Mouse (Mus musculus): ENCODE data around the gene Vwce. TPM values are rescaled to one million over a fixed set of nuclear protein-coding genes. Genes with fewer than 3 reads are reported as not detected.
A peak's percentile ranks its signal among the peaks of the same experiment; 100 is the strongest.

The Vwce gene
- 0.36 and 0.51 TPM in 2 replicates for polyA plus RNA-seq (2014; fragmentation: Nextera tagmentation; extraction: Ambion mirVana)

DNA sequence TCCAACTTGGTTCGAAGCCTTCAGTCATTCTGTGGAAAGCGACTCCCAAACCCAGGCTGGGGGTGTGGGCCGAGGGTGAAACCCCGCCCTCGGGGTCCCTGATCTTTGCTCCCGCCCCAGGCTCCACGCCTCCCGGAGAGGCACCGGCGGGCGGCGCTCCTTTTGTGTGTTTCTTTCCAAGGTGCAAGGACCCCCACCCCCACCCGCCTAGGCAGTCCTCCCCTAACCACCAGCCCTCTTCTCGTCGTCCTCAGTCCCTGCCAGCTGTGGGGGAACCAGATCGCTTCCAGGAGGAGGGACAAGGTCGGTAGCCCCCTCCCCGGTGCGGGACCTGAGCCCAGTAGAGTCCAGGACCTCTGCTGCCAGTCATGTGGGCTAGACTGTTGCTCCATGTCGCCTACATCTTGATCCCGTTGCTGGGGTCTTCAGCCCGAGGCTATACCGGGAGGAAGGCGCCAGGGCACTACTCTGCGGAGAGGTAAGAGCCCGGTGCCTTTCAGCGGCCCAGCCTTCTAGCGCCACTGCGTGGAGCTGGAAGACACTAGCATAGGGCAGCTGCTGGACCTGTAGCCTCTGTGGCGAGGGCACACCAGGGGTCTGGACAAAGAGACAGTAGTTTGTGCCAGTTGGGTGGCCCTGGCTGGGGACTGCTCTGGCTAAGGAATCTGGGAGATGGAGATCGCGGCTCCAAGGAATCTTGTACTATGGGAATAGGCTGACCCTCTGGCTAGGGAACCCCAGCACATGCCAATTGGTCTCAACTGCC lies at the start of gene Vwce:
Vwce (plus strand) TSS at position 108 of the 766 bp plus-strand sequence.
- H3K4me1 ChIP-seq (ENCODE audit: control insufficient read depth in 2 of 2, insufficient read depth in 2 of 2, low read length in 2 of 2) = peaks cover 3 to 18% of the 10 kb centered on the region in 2 experiments; a peak in 3 of 4 replicates
- H3K9me3 ChIP-seq (ENCODE audit: control insufficient read depth, low read length) = no peaks in the 10 kb centered on the region
- WGBS = 2% methylated on average over 32 of the region's 32 CpGs
- peak within 1 kb of the TSS; percentile 49 to 51 for H3K4me3 ChIP-seq (ENCODE audit: control insufficient read depth in 1 of 2, insufficient read depth in 1 of 2, low read depth in 1 of 2, low read length in 2 of 2)
- no peak within 1 kb of the TSS for H3K27ac ChIP-seq (replicated peaks in 1 of 2; ENCODE audit: control insufficient read depth in 1 of 2, insufficient read depth in 1 of 2, low read depth in 2 of 2, low read length in 2 of 2)
- H3K9ac ChIP-seq (ENCODE audit: low read length) = peak within 1 kb of the TSS; percentile 71
- ATAC-seq (ENCODE audit: insufficient number of reproducible peaks, insufficient read depth, low FRiP score, low read depth) = peak; percentile 52; the same call in 1 of the 2 replicates
- peak within 1 kb of the TSS; percentile 99 for H3K4me2 ChIP-seq (ENCODE audit: low read length)
- H3K36me3 ChIP-seq (ENCODE audit: control insufficient read depth, insufficient read depth, low read length) = peaks cover 22% of the 10 kb centered on the region
- no peaks in the 10 kb centered on the region for H3K27me3 ChIP-seq (ENCODE audit: control insufficient read depth, insufficient read depth, low read length)

DNA sequence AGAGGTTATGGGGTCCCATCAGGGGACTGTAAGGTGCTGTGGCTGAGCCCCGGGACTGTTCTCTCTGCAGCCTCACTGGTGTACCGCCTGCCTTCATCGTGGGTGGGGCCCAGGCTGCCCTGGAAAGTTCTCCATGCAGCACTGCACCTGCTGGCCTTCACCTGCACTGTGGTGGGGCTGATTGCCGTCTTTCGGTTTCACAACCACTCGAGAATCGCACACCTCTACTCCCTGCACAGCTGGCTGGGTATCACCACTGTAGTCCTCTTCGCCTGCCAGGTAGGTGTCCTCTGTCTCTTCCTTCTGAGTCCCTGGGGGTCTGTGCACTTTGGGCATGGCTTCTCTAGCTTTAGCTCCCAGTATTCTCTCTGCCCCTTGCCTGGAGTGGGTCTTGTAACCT lies 48.9 kb upstream of the Vwce start:
- Histone ChIP-seq H3K4me2 (ENCODE audit: low read length) (no peak overlapping the region), H3K9me3 (ENCODE audit: control insufficient read depth, low read length) (no peaks in the 10 kb centered on the region), H3K27ac (replicated peaks in 1 of 2; ENCODE audit: control insufficient read depth in 1 of 2, insufficient read depth in 1 of 2, low read depth in 2 of 2, low read length in 2 of 2) (no peak overlapping the region), H3K36me3 (ENCODE audit: control insufficient read depth, insufficient read depth, low read length) (peaks cover 45% of the 10 kb centered on the region), H3K27me3 (ENCODE audit: control insufficient read depth, insufficient read depth, low read length) (no peaks in the 10 kb centered on the region), H3K9ac (ENCODE audit: low read length) (no peak overlapping the region), H3K4me1 (ENCODE audit: control insufficient read depth in 2 of 2, insufficient read depth in 2 of 2, low read length in 2 of 2) (peaks cover 2 to 3% of the 10 kb centered on the region in 2 experiments; a peak in 1 of 4 replicates), H3K4me3 (ENCODE audit: control insufficient read depth in 1 of 2, insufficient read depth in 1 of 2, low read depth in 1 of 2, low read length in 2 of 2) (no peak overlapping the region)
- no peak for ATAC-seq (ENCODE audit: insufficient number of reproducible peaks, insufficient read depth, low FRiP score, low read depth)
- WGBS = 86% methylated on average over 8 of the region's 8 CpGs

DNA sequence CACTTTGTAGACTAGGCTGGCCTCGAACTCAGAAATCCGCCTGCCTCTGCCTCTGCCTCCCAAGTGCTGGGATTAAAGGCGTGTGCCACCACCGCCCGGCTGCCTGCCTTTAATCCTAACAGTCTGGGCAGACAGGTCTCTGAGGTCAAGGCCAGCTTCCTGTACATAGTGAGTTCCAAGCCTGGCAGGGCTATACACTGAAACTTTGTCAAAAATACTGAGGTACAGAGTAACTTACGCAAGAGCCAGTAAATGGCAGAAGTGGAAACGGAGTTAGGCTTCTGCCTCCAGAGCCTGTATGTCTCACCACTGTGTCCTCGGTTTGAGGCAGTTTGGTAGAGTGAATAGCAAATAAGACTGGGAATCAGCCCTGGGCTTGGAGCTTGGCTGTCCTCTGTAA lies 46.8 kb upstream of the Vwce start:
- no peak overlapping the region for H3K4me2 ChIP-seq (ENCODE audit: low read length)
- H3K9me3 ChIP-seq (ENCODE audit: control insufficient read depth, low read length) = no peaks in the 10 kb centered on the region
- H3K36me3 ChIP-seq (ENCODE audit: control insufficient read depth, insufficient read depth, low read length) = peaks cover 46% of the 10 kb centered on the region
- WGBS = 92% methylated on average over 7 of the region's 8 CpGs
- ATAC-seq (ENCODE audit: insufficient number of reproducible peaks, insufficient read depth, low FRiP score, low read depth) = no peak
- H3K27ac ChIP-seq (replicated peaks in 1 of 2; ENCODE audit: control insufficient read depth in 1 of 2, insufficient read depth in 1 of 2, low read depth in 2 of 2, low read length in 2 of 2) = no peak overlapping the region
- peaks cover 2 to 3% of the 10 kb centered on the region in 2 experiments; a peak in 1 of 4 replicates for H3K4me1 ChIP-seq (ENCODE audit: control insufficient read depth in 2 of 2, insufficient read depth in 2 of 2, low read length in 2 of 2)
- H3K9ac ChIP-seq (ENCODE audit: low read length) = no peak overlapping the region
- no peaks in the 10 kb centered on the region for H3K27me3 ChIP-seq (ENCODE audit: control insufficient read depth, insufficient read depth, low read length)
- no peak overlapping the region for H3K4me3 ChIP-seq (ENCODE audit: control insufficient read depth in 1 of 2, insufficient read depth in 1 of 2, low read depth in 1 of 2, low read length in 2 of 2)

DNA sequence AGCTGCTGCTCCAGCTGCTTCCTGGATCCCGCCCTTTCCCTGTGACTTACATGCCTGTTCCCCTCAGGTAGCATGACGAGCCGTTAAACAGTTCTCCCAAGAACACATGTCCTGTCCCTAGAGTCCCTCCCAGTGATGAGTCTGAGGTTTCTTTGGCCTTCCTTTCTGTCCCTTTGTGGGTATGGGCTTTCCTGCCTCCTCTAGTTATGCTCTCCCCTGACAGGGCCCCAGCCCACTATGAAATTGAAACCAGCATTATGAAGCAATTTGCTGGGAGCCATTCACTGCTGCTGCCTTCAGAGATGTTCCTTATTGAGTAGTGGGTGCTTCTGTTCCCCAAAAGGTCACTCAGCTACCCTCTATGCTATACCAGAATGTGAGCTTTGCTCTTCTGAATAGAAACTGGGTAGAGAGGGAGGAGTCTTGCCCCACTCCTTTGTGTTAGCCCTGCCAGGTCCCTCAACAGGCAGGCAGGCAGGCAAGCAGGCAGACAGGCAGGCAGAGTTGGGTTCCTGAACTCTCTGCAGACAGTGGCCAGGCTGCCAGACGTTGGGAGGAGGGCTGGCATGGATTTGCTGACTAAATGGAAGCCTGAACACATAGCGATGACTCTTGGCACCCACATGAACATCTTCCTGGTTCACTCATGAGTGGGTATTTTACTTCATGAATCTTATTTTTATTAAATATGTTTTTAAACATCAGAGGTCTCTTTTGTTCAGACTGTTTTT lies 44.7 kb upstream of the Vwce start:
- ATAC-seq (ENCODE audit: insufficient number of reproducible peaks, insufficient read depth, low FRiP score, low read depth) = no peak
- Histone ChIP-seq H3K4me2 (ENCODE audit: low read length) (no peak overlapping the region), H3K27ac (replicated peaks in 1 of 2; ENCODE audit: control insufficient read depth in 1 of 2, insufficient read depth in 1 of 2, low read depth in 2 of 2, low read length in 2 of 2) (no peak overlapping the region), H3K4me1 (ENCODE audit: control insufficient read depth in 2 of 2, insufficient read depth in 2 of 2, low read length in 2 of 2) (no peaks in the 10 kb centered on the region), H3K9me3 (ENCODE audit: control insufficient read depth, low read length) (no peaks in the 10 kb centered on the region), H3K4me3 (ENCODE audit: control insufficient read depth in 1 of 2, insufficient read depth in 1 of 2, low read depth in 1 of 2, low read length in 2 of 2) (no peak overlapping the region), H3K27me3 (ENCODE audit: control insufficient read depth, insufficient read depth, low read length) (no peaks in the 10 kb centered on the region), H3K36me3 (ENCODE audit: control insufficient read depth, insufficient read depth, low read length) (peaks cover 60% of the 10 kb centered on the region), H3K9ac (ENCODE audit: low read length) (no peak overlapping the region)
- 78% methylated on average over 5 of the region's 5 CpGs for WGBS

DNA sequence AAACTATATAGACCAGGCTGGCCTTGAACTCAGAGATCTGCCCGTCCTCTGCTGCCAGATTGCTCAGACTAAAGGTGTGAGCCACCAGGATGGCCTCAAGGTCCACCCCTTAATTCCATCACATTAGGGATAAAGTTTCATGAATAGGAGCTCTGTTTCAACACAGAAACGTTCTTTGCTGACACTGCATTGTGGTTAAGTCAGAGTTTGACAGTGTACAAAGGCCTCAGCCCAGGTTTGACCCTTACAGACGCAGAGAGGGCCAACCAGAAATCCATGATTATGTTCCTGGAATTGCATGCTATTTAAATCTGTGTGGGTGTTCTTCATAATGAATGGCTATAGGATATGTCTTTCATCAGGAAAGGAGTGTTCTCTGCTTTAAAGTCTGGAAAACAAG lies 43.7 kb upstream of the Vwce start:
- H3K4me3 ChIP-seq (ENCODE audit: control insufficient read depth in 1 of 2, insufficient read depth in 1 of 2, low read depth in 1 of 2, low read length in 2 of 2) = no peak overlapping the region
- no peak overlapping the region for H3K27ac ChIP-seq (replicated peaks in 1 of 2; ENCODE audit: control insufficient read depth in 1 of 2, insufficient read depth in 1 of 2, low read depth in 2 of 2, low read length in 2 of 2)
- WGBS = 75% methylated on average over 3 of the region's 3 CpGs
- no peak overlapping the region for H3K4me2 ChIP-seq (ENCODE audit: low read length)
- no peak for ATAC-seq (ENCODE audit: insufficient number of reproducible peaks, insufficient read depth, low FRiP score, low read depth)
- H3K9me3 ChIP-seq (ENCODE audit: control insufficient read depth, low read length) = no peaks in the 10 kb centered on the region
- no peaks in the 10 kb centered on the region for H3K27me3 ChIP-seq (ENCODE audit: control insufficient read depth, insufficient read depth, low read length)
- H3K36me3 ChIP-seq (ENCODE audit: control insufficient read depth, insufficient read depth, low read length) = peaks cover 66% of the 10 kb centered on the region
- H3K4me1 ChIP-seq (ENCODE audit: control insufficient read depth in 2 of 2, insufficient read depth in 2 of 2, low read length in 2 of 2) = no peaks in the 10 kb centered on the region
- H3K9ac ChIP-seq (ENCODE audit: low read length) = no peak overlapping the region

DNA sequence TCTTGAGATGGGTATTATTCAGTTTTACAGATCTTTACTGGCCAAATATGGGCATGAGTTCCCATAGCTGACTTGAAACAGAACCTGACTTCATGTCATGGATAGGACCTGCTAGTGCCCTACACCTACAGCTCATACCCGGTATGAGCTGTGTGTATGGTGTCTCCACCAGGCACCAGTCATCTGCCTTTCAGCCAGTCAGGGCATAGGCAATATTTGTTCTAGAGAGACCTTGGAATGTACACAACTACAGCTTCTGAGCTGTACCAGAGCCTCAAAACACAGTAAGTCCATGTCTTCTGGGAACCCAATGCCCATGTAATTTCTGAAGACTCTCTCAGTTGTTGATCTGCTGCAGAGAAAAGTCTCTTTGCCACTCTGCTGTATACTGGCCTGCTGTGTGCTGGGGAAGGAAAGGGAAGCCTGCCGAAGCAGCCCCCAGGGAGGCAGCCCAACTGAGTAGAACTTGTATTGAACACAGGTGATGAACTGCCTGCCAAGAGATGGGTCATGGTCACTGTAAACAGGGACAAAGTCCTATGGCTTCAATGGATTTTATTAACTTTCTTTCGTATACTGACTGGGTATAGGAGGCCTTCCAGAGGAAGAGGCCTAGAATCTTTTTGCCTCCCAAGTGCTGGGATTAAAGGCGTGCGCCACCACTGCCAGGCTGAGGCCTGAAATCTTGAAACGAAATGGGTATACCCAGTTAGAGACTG lies 42.2 kb upstream of the Vwce start:
- Histone ChIP-seq H3K9ac (ENCODE audit: low read length) (no peak overlapping the region), H3K4me1 (ENCODE audit: control insufficient read depth in 2 of 2, insufficient read depth in 2 of 2, low read length in 2 of 2) (no peaks in the 10 kb centered on the region), H3K4me3 (ENCODE audit: control insufficient read depth in 1 of 2, insufficient read depth in 1 of 2, low read depth in 1 of 2, low read length in 2 of 2) (no peak overlapping the region), H3K27ac (replicated peaks in 1 of 2; ENCODE audit: control insufficient read depth in 1 of 2, insufficient read depth in 1 of 2, low read depth in 2 of 2, low read length in 2 of 2) (no peak overlapping the region), H3K36me3 (ENCODE audit: control insufficient read depth, insufficient read depth, low read length) (peaks cover 71% of the 10 kb centered on the region), H3K9me3 (ENCODE audit: control insufficient read depth, low read length) (no peaks in the 10 kb centered on the region), H3K4me2 (ENCODE audit: low read length) (no peak overlapping the region), H3K27me3 (ENCODE audit: control insufficient read depth, insufficient read depth, low read length) (no peaks in the 10 kb centered on the region)
- 88% methylated on average over 6 of the region's 6 CpGs for WGBS
- no peak for ATAC-seq (ENCODE audit: insufficient number of reproducible peaks, insufficient read depth, low FRiP score, low read depth)

DNA sequence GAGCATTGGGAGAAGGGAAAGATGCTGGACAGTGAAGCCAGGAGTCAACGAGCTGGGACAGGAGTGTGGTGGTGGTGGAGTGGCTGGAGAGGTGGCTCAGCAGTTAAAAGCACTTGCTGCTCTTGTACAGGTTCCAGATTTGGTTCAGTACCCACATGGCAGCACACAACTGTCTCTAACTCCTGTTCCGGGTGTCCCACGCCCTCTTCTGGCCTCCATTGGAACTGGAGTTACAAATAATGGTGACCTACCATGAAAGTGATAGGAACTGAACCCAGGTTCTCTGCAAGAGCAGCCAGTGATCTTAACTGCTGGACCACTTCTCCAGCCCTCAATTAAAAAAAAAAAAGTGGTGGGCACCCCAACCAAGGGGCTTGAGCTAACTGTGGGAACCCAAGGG lies 35.8 kb upstream of the Vwce start:
- no peaks in the 10 kb centered on the region for H3K9me3 ChIP-seq (ENCODE audit: control insufficient read depth, low read length)
- 40% methylated on average over 3 of the region's 3 CpGs for WGBS
- no peaks in the 10 kb centered on the region for H3K27me3 ChIP-seq (ENCODE audit: control insufficient read depth, insufficient read depth, low read length)
- no peak overlapping the region for H3K9ac ChIP-seq (ENCODE audit: low read length)
- no peak overlapping the region for H3K4me2 ChIP-seq (ENCODE audit: low read length)
- ATAC-seq (ENCODE audit: insufficient number of reproducible peaks, insufficient read depth, low FRiP score, low read depth) = no peak
- H3K27ac ChIP-seq (replicated peaks in 1 of 2; ENCODE audit: control insufficient read depth in 1 of 2, insufficient read depth in 1 of 2, low read depth in 2 of 2, low read length in 2 of 2) = no peak overlapping the region
- peaks cover 32% of the 10 kb centered on the region; the same call in 1 of the 2 replicates for H3K36me3 ChIP-seq (ENCODE audit: control insufficient read depth, insufficient read depth, low read length)
- H3K4me3 ChIP-seq (ENCODE audit: control insufficient read depth in 1 of 2, insufficient read depth in 1 of 2, low read depth in 1 of 2, low read length in 2 of 2) = no peak overlapping the region
- peaks cover 6 to 8% of the 10 kb centered on the region in 2 experiments; a peak in 3 of 4 replicates for H3K4me1 ChIP-seq (ENCODE audit: control insufficient read depth in 2 of 2, insufficient read depth in 2 of 2, low read length in 2 of 2)
